Mouse (Mus musculus) heart, adult 2 months (tissue): Measurements from ENCODE around the gene Pdxk.

Experiments used
- CTCF ChIP-seq: fragments of 200-600 bp; IDR thresholded peaks from 2 replicates; pipeline ENCODE4 v1.8.1; 2022; ENCODE audit warnings: antibody characterized with exemption, mild to moderate bottlenecking, moderate library complexity
- EP300 ChIP-seq: fragments of 200-500 bp; IDR thresholded peaks from 2 replicates; pipeline ENCODE4 v1.6.1; 2011; ENCODE audit warnings: low read depth, low read length, control low read depth; ENCODE audit not compliant: insufficient read depth
- POLR2A ChIP-seq: fragments of 200-500 bp; IDR thresholded peaks from 2 replicates; pipeline ENCODE4 v1.6.1; 2011; ENCODE audit warnings: mild to moderate bottlenecking, low read depth, low read length, control low read depth; ENCODE audit not compliant: insufficient read depth

- TF ChIP-seq CTCF (no peak), POLR2A (no peak), EP300 (no peak)
Measured at GRCm38 (mm10) chr10:78464201-78464791, 479 bp downstream of the Pdxk start.
